Mouse (Mus musculus) kidney, postnatal 36 days (tissue): ENCODE data around the gene Shisa4.
A peak's percentile ranks its signal among the peaks of the same experiment; 100 is the strongest.

ENCODE experiments used
- DNase-seq, 2 experiments: peaks; one replicate each; pipeline ENCODE4 v3.0.0; 2021 to 2022; ENCODE audit warnings: mixed read lengths in 2 of 2

Shisa4 gene

GRCm38 (mm10) chr1:135374868-135375581 is at the start of gene Shisa4:
Gene Shisa4, minus strand, starts transcription at chr1:135375237.
- DNase-seq, result peak; percentile 72 to 85

GRCm38 (mm10) chr1:135422772-135423171 is 47.7 kb upstream of the Shisa4 start:
- no peak for DNase-seq

- DNase-seq, result no peak
Measured at GRCm38 (mm10) chr1:135413996-135414395, 39.0 kb upstream of the Shisa4 start.

- DNase-seq, result no peak
Measured at GRCm38 (mm10) chr1:135412130-135412529, 37.1 kb upstream of the Shisa4 start.

- peak; percentile 60 to 71 for DNase-seq
Measured at GRCm38 (mm10) chr1:135410967-135411366, 35.9 kb upstream of the Shisa4 start.

GRCm38 (mm10) chr1:135408973-135409372 is 33.9 kb upstream of the Shisa4 start:
- DNase-seq, result no peak

- DNase-seq, result no peak
Measured at GRCm38 (mm10) chr1:135405356-135405755, 30.3 kb upstream of the Shisa4 start.

GRCm38 (mm10) chr1:135401452-135402110 is 26.5 kb upstream of the Shisa4 start:
- no peak for DNase-seq

GRCm38 (mm10) chr1:135399466-135399865 is 24.4 kb upstream of the Shisa4 start:
- no peak for DNase-seq

- DNase-seq, result no peak
Measured at GRCm38 (mm10) chr1:135385161-135385560, 10.1 kb upstream of the Shisa4 start.

GRCm38 (mm10) chr1:135384171-135384570 is 9.1 kb upstream of the Shisa4 start:
- DNase-seq, result no peak

- DNase-seq, result peak; percentile 28 to 59
Measured at GRCm38 (mm10) chr1:135381560-135381959, 6.5 kb upstream of the Shisa4 start.

GRCm38 (mm10) chr1:135380071-135380991 is 5.3 kb upstream of the Shisa4 start:
- DNase-seq, result no peak

GRCm38 (mm10) chr1:135379048-135379447 is 4.0 kb upstream of the Shisa4 start:
- no peak for DNase-seq

GRCm38 (mm10) chr1:135378576-135378975 is 3.5 kb upstream of the Shisa4 start:
- no peak for DNase-seq

GRCm38 (mm10) chr1:135374175-135374867 is 716 bp downstream of the Shisa4 start:
- DNase-seq, result peak; percentile 34 to 55

GRCm38 (mm10) chr1:135373171-135373677 is 1.8 kb downstream of the Shisa4 start:
- no peak for DNase-seq

GRCm38 (mm10) chr1:135369415-135369814 is 5.6 kb downstream of the Shisa4 start:
- no peak for DNase-seq

GRCm38 (mm10) chr1:135368982-135369381 is 6.1 kb downstream of the Shisa4 start:
- peak; percentile 82 for DNase-seq

GRCm38 (mm10) chr1:135368245-135368644 is 6.8 kb downstream of the Shisa4 start:
- DNase-seq, result peak; percentile 91 to 95

GRCm38 (mm10) chr1:135367595-135367994 is 7.4 kb downstream of the Shisa4 start:
- DNase-seq, result no peak

- DNase-seq, result no peak
Measured at GRCm38 (mm10) chr1:135367005-135367404, 8.0 kb downstream of the Shisa4 start.
